Mouse (Mus musculus): ENCODE data around the gene Sumo1.

DNA sequence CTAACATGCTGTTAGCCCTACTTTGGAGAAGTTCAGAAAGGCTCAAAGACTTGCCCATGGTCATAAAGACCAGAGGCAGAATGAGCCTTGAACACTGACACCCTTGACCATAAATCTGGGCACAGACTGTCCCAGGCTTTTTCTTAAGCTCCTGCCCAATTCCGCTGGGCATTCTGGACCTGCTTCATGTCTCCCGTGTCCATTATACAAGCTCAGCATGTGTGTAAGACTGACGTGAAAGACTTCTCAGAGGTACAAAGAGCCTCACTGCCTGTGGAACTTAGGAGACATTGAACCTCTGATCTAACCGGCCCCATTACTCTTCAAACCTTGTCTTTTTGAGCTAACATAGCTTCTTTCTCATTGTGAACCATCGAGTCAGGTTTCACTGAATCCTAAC lies 132.3 kb downstream of the Sumo1 start:
- TF ChIP-seq CTCF (IDR thresholded peaks at IDR 0.05; ENCODE audit: borderline replicate concordance, insufficient read depth, low read depth, low read length), result no peak
- no peak for TF ChIP-seq POLR2A (IDR thresholded peaks at IDR 0.05; ENCODE audit: borderline replicate concordance, insufficient read depth, low read length)
